In genomic region chr12:111425789-111426460, GRCm38 (mm10) we compare ENCODE assay signal across 7 mouse cellular contexts. TPM values are rescaled to one million over a fixed set of nuclear protein-coding genes. Genes with fewer than 3 reads are reported as not detected.
DNase-seq lines count a peak whose midpoint lies in the region; ATAC-seq and TF ChIP-seq lines count a peak whose summit lies in the region.

No protein-coding gene starts in this region.

- peak; percentile 95 for DNase-seq in adrenal gland, postnatal 14 days
- DNase-seq in embryonic facial prominence, embryonic 10.5 days (ENCODE audit: low spot score) = peak; percentile 92
- DNase-seq in heart, adult 2 months = peak; percentile 88 to 97
- DNase-seq in kidney, adult 9 months = peak; percentile 96
- peak in 1 of 2 experiments; percentile 69 for DNase-seq in spleen, adult 2 months (ENCODE audit: low read depth in 1 of 2, low spot score in 2 of 2)

- H3K9ac ChIP-seq in heart, adult 2 months (ENCODE audit: low read depth, low read length) = no peak overlapping the region
- H3K9ac ChIP-seq in limb, embryonic 13.5 days = no peak overlapping the region
- H3K9ac ChIP-seq in midbrain, embryonic 16.5 days (ENCODE audit: low read depth, low read length) = no peak overlapping the region

- H3K27me3 ChIP-seq in embryonic facial prominence, embryonic 10.5 days (replicated peaks; ENCODE audit: low read depth, poor library complexity, severe bottlenecking) = peaks cover 100% of the 10 kb centered on the region
- no peaks in the 10 kb centered on the region for H3K27me3 ChIP-seq in heart, adult 2 months (ENCODE audit: control insufficient read depth, insufficient read depth, low read length)
- H3K27me3 ChIP-seq in limb, embryonic 13.5 days = peaks cover 99% of the 10 kb centered on the region
- H3K27me3 ChIP-seq in midbrain, embryonic 16.5 days (ENCODE audit: control insufficient read depth, insufficient read depth, low read depth, low read length) = peaks cover 80% of the 10 kb centered on the region
- H3K27me3 ChIP-seq in spleen, adult 2 months (ENCODE audit: control insufficient read depth, insufficient read depth, low read length) = peaks cover 4% of the 10 kb centered on the region; the same call in 1 of the 2 replicates

- no peaks in the 10 kb centered on the region for H3K79me2 ChIP-seq in heart, adult 2 months (replicated peaks; ENCODE audit: control insufficient read depth, insufficient read depth, low read length)

- H3K4me3 ChIP-seq in embryonic facial prominence, embryonic 10.5 days = no peak overlapping the region
- no peak overlapping the region for H3K4me3 ChIP-seq in heart, adult 2 months
- H3K4me3 ChIP-seq in limb, embryonic 13.5 days = no peak overlapping the region
- no peak overlapping the region for H3K4me3 ChIP-seq in midbrain, embryonic 16.5 days (ENCODE audit: low read depth, low read length)
- no peak overlapping the region for H3K4me3 ChIP-seq in spleen, adult 2 months (ENCODE audit: extremely low read depth, insufficient read depth, insufficient read length)

- no peaks in the 10 kb centered on the region for H3K36me3 ChIP-seq in embryonic facial prominence, embryonic 10.5 days (replicated peaks)
- H3K36me3 ChIP-seq in heart, adult 2 months (ENCODE audit: control insufficient read depth, insufficient read depth, low read length) = no peaks in the 10 kb centered on the region
- no peaks in the 10 kb centered on the region for H3K36me3 ChIP-seq in limb, embryonic 13.5 days
- no peaks in the 10 kb centered on the region for H3K36me3 ChIP-seq in midbrain, embryonic 16.5 days (ENCODE audit: control insufficient read depth, insufficient read depth, low read length)
- no peaks in the 10 kb centered on the region for H3K36me3 ChIP-seq in spleen, adult 2 months (ENCODE audit: control insufficient read depth, insufficient read depth, low read length)

- intact Hi-C loops in heart, adult 2 months (cut with DNase I) = loop anchor here (1.0 kb wide), 3 partner anchors 33 to 79 kb away; no protein-coding TSS in a partner anchor

- H3K4me2 ChIP-seq in limb, embryonic 13.5 days (replicated peaks) = peak overlapping the region; percentile 24; the same call in 1 of the 2 replicates
- H3K4me2 ChIP-seq in midbrain, embryonic 16.5 days (ENCODE audit: low read length) = peak overlapping the region; percentile 24; the same call in 1 of the 2 replicates

- peak; percentile 85 for TF ChIP-seq EP300 in heart, adult 2 months (IDR thresholded peaks at IDR 0.05; ENCODE audit: insufficient read depth, low read depth, low read length)

- no peak for TF ChIP-seq POLR2A in heart, adult 2 months (IDR thresholded peaks at IDR 0.05; ENCODE audit: insufficient read depth, low read depth, low read length)
- TF ChIP-seq POLR2A in spleen, adult 2 months (IDR thresholded peaks at IDR 0.05; ENCODE audit: low read depth, low read length) = no peak

- WGBS in embryonic facial prominence, embryonic 10.5 days = 17% methylated on average over 29 of the region's 29 CpGs
- WGBS in heart, adult 2 months = 17% methylated on average over 29 of the region's 29 CpGs
- WGBS in limb, embryonic 13.5 days = 17% methylated on average over 29 of the region's 29 CpGs
- WGBS in midbrain, embryonic 16.5 days = 16% methylated on average over 29 of the region's 29 CpGs
- WGBS in spleen, adult 2 months = 19% methylated on average over 29 of the region's 29 CpGs

- ATAC-seq in limb, embryonic 13.5 days (ENCODE audit: low FRiP score, low read depth) = peak; percentile 49; the same call in 1 of the 2 replicates
- ATAC-seq in midbrain, embryonic 16.5 days = peak; percentile 64

- H3K27ac ChIP-seq in embryonic facial prominence, embryonic 10.5 days (replicated peaks) = no peak overlapping the region
- H3K27ac ChIP-seq in heart, adult 2 months = no peak overlapping the region
- no peak overlapping the region for H3K27ac ChIP-seq in limb, embryonic 13.5 days
- no peak overlapping the region for H3K27ac ChIP-seq in midbrain, embryonic 16.5 days (ENCODE audit: low read length)
- no peak overlapping the region for H3K27ac ChIP-seq in spleen, adult 2 months (ENCODE audit: insufficient read depth, low read length)

- no peaks in the 10 kb centered on the region for H3K9me3 ChIP-seq in embryonic facial prominence, embryonic 10.5 days
- H3K9me3 ChIP-seq in limb, embryonic 13.5 days = no peaks in the 10 kb centered on the region
- no peaks in the 10 kb centered on the region for H3K9me3 ChIP-seq in midbrain, embryonic 16.5 days (replicated peaks; ENCODE audit: control insufficient read depth, low read length, poor library complexity, severe bottlenecking)

- TF ChIP-seq CTCF in heart, adult 2 months (IDR thresholded peaks at IDR 0.05) = peak; percentile 96
- TF ChIP-seq CTCF in spleen, adult 2 months (IDR thresholded peaks at IDR 0.05; ENCODE audit: extremely low read depth, insufficient read depth, insufficient read length, insufficient replicate concordance) = peak; percentile 89

- H3K4me1 ChIP-seq in embryonic facial prominence, embryonic 10.5 days = peaks cover 69% of the 10 kb centered on the region
- H3K4me1 ChIP-seq in heart, adult 2 months (ENCODE audit: control insufficient read depth, insufficient read depth, low read length) = peaks cover 10% of the 10 kb centered on the region
- peaks cover 53% of the 10 kb centered on the region for H3K4me1 ChIP-seq in limb, embryonic 13.5 days
- peaks cover 16% of the 10 kb centered on the region for H3K4me1 ChIP-seq in midbrain, embryonic 16.5 days (ENCODE audit: control insufficient read depth, insufficient read depth, low read length)
- H3K4me1 ChIP-seq in spleen, adult 2 months (ENCODE audit: control insufficient read depth, insufficient read depth, insufficient read length) = peaks cover 13% of the 10 kb centered on the region

RNA-seq across cellular contexts. Expression of gene Exoc3l4, which starts 9.1 kb away (rescaled TPM):
- 4.6 and 5.2 TPM in 2 replicates for total RNA-seq in adrenal gland, postnatal 14 days (2021)
- 5.7 and 7.0 TPM in 2 replicates for polyA plus RNA-seq in embryonic facial prominence, embryonic 10.5 days (2016; fragmentation: Nextera tagmentation; extraction: Ambion mirVana)
- total RNA-seq in heart, adult 2 months (2021) = 1 to 10 TPM; 2.5 to 2.7 TPM
- 9.2 and 10.9 TPM in 2 replicates for polyA plus RNA-seq in heart, adult 2 months (2012; rRNA removed)
- 6.6 and 6.9 TPM in 2 replicates for polyA plus RNA-seq in limb, embryonic 13.5 days (2015; fragmentation: Nextera tagmentation; extraction: Ambion mirVana)
- 2.0 and 2.1 TPM in 2 replicates for polyA plus RNA-seq in midbrain, embryonic 16.5 days (2015; fragmentation: Nextera tagmentation; extraction: Ambion mirVana)
- 36.2 and 50.4 TPM in 2 replicates for polyA plus RNA-seq in spleen, adult 2 months (2012; rRNA removed)

RNA-seq across cellular contexts. Expression of gene Tnfaip2, which starts 16.3 kb away (rescaled TPM):
- 14.0 and 14.4 TPM in 2 replicates for total RNA-seq in adrenal gland, postnatal 14 days (2021)
- polyA plus RNA-seq in embryonic facial prominence, embryonic 10.5 days (2016; fragmentation: Nextera tagmentation; extraction: Ambion mirVana) = 3.9 and 4.0 TPM in 2 replicates
- total RNA-seq in heart, adult 2 months (2021) = 10 to 100 TPM; 40.9 to 52.1 TPM
- polyA plus RNA-seq in heart, adult 2 months (2012; rRNA removed) = 40.2 and 52.0 TPM in 2 replicates
- polyA plus RNA-seq in limb, embryonic 13.5 days (2015; fragmentation: Nextera tagmentation; extraction: Ambion mirVana) = 7.4 and 7.8 TPM in 2 replicates
- 0.31 and 0.79 TPM in 2 replicates for polyA plus RNA-seq in midbrain, embryonic 16.5 days (2015; fragmentation: Nextera tagmentation; extraction: Ambion mirVana)
- 46.4 and 51.9 TPM in 2 replicates for polyA plus RNA-seq in spleen, adult 2 months (2012; rRNA removed)

RNA-seq across cellular contexts. Expression of gene Lbhd2, which starts 19.3 kb away (rescaled TPM):
- 0.56 and 0.79 TPM in 2 replicates for total RNA-seq in adrenal gland, postnatal 14 days (2021)
- polyA plus RNA-seq in embryonic facial prominence, embryonic 10.5 days (2016; fragmentation: Nextera tagmentation; extraction: Ambion mirVana) = not detected in 2 replicates
- not detected for total RNA-seq in heart, adult 2 months (2021)
- not detected in 2 replicates for polyA plus RNA-seq in heart, adult 2 months (2012; rRNA removed)
- 9.5 and 13.8 TPM in 2 replicates for polyA plus RNA-seq in limb, embryonic 13.5 days (2015; fragmentation: Nextera tagmentation; extraction: Ambion mirVana)
- polyA plus RNA-seq in midbrain, embryonic 16.5 days (2015; fragmentation: Nextera tagmentation; extraction: Ambion mirVana) = 4.9 and 7.0 TPM in 2 replicates
- polyA plus RNA-seq in spleen, adult 2 months (2012; rRNA removed) = 2.0 and 3.5 TPM in 2 replicates

RNA-seq across cellular contexts. Expression of gene Cdc42bpb, which starts 48.4 kb away (rescaled TPM):
- total RNA-seq in adrenal gland, postnatal 14 days (2021) = 133 and 149 TPM in 2 replicates
- polyA plus RNA-seq in embryonic facial prominence, embryonic 10.5 days (2016; fragmentation: Nextera tagmentation; extraction: Ambion mirVana) = 32.6 and 32.7 TPM in 2 replicates
- total RNA-seq in heart, adult 2 months (2021) = 10 to 100 TPM; 55.3 to 58.5 TPM
- 105 and 106 TPM in 2 replicates for polyA plus RNA-seq in heart, adult 2 months (2012; rRNA removed)
- 26.5 and 32.4 TPM in 2 replicates for polyA plus RNA-seq in limb, embryonic 13.5 days (2015; fragmentation: Nextera tagmentation; extraction: Ambion mirVana)
- 39.9 and 40.2 TPM in 2 replicates for polyA plus RNA-seq in midbrain, embryonic 16.5 days (2015; fragmentation: Nextera tagmentation; extraction: Ambion mirVana)
- polyA plus RNA-seq in spleen, adult 2 months (2012; rRNA removed) = 78.4 and 91.2 TPM in 2 replicates

RNA-seq across cellular contexts. Expression of gene Gm266, which starts 59.7 kb away (rescaled TPM):
- 0.60 TPM in 1 of 2 replicates, not detected in the other for total RNA-seq in adrenal gland, postnatal 14 days (2021)
- 15.7 and 19.8 TPM in 2 replicates for polyA plus RNA-seq in embryonic facial prominence, embryonic 10.5 days (2016; fragmentation: Nextera tagmentation; extraction: Ambion mirVana)
- under 1 TPM; 0.36 to 0.39 TPM for total RNA-seq in heart, adult 2 months (2021)
- 0.23 and 0.88 TPM in 2 replicates for polyA plus RNA-seq in heart, adult 2 months (2012; rRNA removed)
- polyA plus RNA-seq in limb, embryonic 13.5 days (2015; fragmentation: Nextera tagmentation; extraction: Ambion mirVana) = 9.0 and 9.1 TPM in 2 replicates
- polyA plus RNA-seq in midbrain, embryonic 16.5 days (2015; fragmentation: Nextera tagmentation; extraction: Ambion mirVana) = 1.0 and 3.1 TPM in 2 replicates
- 0.64 and 2.2 TPM in 2 replicates for polyA plus RNA-seq in spleen, adult 2 months (2012; rRNA removed)
